Mouse (Mus musculus) cerebellum, adult 2 months (tissue): ENCODE measurements around the gene Chrna1. TPM values are rescaled to one million over a fixed set of nuclear protein-coding genes. Genes with fewer than 3 reads are reported as not detected.

Experiments
- DNase-seq, 2 experiments: peaks; one replicate each; pipeline ENCODE4 v3.0.0; 2021
- H3K27ac ChIP-seq: fragments of 200-500 bp; 2 replicates; pipeline ENCODE4 v1.5.1; 2012; ENCODE audit warnings: low read length, control low read depth, inconsistent platforms; ENCODE audit not compliant: insufficient read depth
- H3K27me3 ChIP-seq: fragments of 200-500 bp; 2 replicates; pipeline ENCODE4 v1.6.1; 2012; ENCODE audit warnings: inconsistent platforms, mild to moderate bottlenecking, low read length, moderate library complexity; ENCODE audit not compliant: control insufficient read depth, insufficient read depth
- H3K4me1 ChIP-seq: fragments of 200-500 bp; 2 replicates; pipeline ENCODE4 v1.6.1; 2011; ENCODE audit warnings: low read length; ENCODE audit not compliant: control insufficient read depth, insufficient read depth
- H3K4me3 ChIP-seq: fragments of 200-500 bp; replicated peaks from 2 replicates; pipeline ENCODE3; 2011; ENCODE audit warnings: mild to moderate bottlenecking, low read depth, low read length, control low read depth; ENCODE audit not compliant: insufficient read depth
- CTCF ChIP-seq: fragments of 200-500 bp; IDR thresholded peaks from 2 replicates; pipeline ENCODE4 v1.5.1; 2011; ENCODE audit warnings: low read depth, mild to moderate bottlenecking, control low read depth, low read length, moderate library complexity, borderline replicate concordance; ENCODE audit not compliant: insufficient read depth
- POLR2A ChIP-seq: fragments of 200-500 bp; IDR thresholded peaks from 2 replicates; pipeline ENCODE4 v1.6.1; 2011; ENCODE audit warnings: low read length, control low read depth, borderline replicate concordance; ENCODE audit not compliant: insufficient read depth
- WGBS: fragments of 180-500 bp; shearing (Covaris S2); methylation state at CpG from one replicate; pipeline ENCODE4 v1.1.7; 2018; 5-methylcytosine and 5-hydroxymethylcytosine counted together
- polyA plus RNA-seq: library from polyadenylated mRNA; depleted of rRNA; stranded (reverse); fragments of >200 nt; gene quantifications from 2 replicates; pipeline ENCODE4 v1.2.3, GENCODE M21; 2012; rRNA removed

Chrna1 gene
- polyA plus RNA-seq, 1 experiment = 0.08 TPM

GRCm38 (mm10) chr2:73521737-73522136, 58.4 kb downstream of the Chrna1 start:
- WGBS = 49% methylated on average over 5 of the region's 5 CpGs
- H3K27ac ChIP-seq = peak overlapping the region; percentile 36; the same call in 1 of the 2 replicates
- no peaks in the 10 kb centered on the region for H3K27me3 ChIP-seq
- DNase-seq = no peak
- H3K4me1 ChIP-seq = no peaks in the 10 kb centered on the region
- TF ChIP-seq POLR2A (no peak), CTCF (no peak)
- no peak overlapping the region for H3K4me3 ChIP-seq

- H3K4me1 ChIP-seq = no peaks in the 10 kb centered on the region
- WGBS = 88% methylated on average over 5 of the region's 5 CpGs
- DNase-seq = no peak
- no peak overlapping the region for H3K4me3 ChIP-seq
- no peaks in the 10 kb centered on the region for H3K27me3 ChIP-seq
- TF ChIP-seq POLR2A (no peak), CTCF (no peak)
- H3K27ac ChIP-seq = no peak overlapping the region
Measured at GRCm38 (mm10) chr2:73518966-73519365, 61.2 kb downstream of the Chrna1 start.

GRCm38 (mm10) chr2:73518311-73518710, 61.8 kb downstream of the Chrna1 start:
- TF ChIP-seq CTCF (no peak), POLR2A (no peak)
- no peaks in the 10 kb centered on the region for H3K27me3 ChIP-seq
- H3K4me3 ChIP-seq = no peak overlapping the region
- no peaks in the 10 kb centered on the region for H3K4me1 ChIP-seq
- H3K27ac ChIP-seq = no peak overlapping the region
- WGBS = 70% methylated on average over 2 of the region's 2 CpGs
- no peak for DNase-seq

- WGBS = 94% methylated on average over 6 of the region's 6 CpGs
- TF ChIP-seq POLR2A (no peak), CTCF (no peak)
- Histone ChIP-seq H3K27me3 (no peaks in the 10 kb centered on the region), H3K4me1 (no peaks in the 10 kb centered on the region), H3K27ac (no peak overlapping the region), H3K4me3 (no peak overlapping the region)
- no peak for DNase-seq
Measured at GRCm38 (mm10) chr2:73514178-73514577, 66.0 kb downstream of the Chrna1 start.

Other genes starting within 250 kb of the Chrna1 start
- gene Gpr155, start 193.8 kb downstream of the Chrna1 start, polyA plus RNA-seq = 19.4 and 20.0 TPM in 2 replicates
- 6.1 and 7.2 TPM in 2 replicates for gene Wipf1, start 50.6 kb downstream of the Chrna1 start, polyA plus RNA-seq
- gene Chn1, start 195.0 kb upstream of the Chrna1 start, polyA plus RNA-seq = 258 and 288 TPM in 2 replicates